Mouse (Mus musculus) spleen, adult 2 months (tissue): ENCODE measurements around the gene Anapc7.

Experiments
- CTCF ChIP-seq: fragments of 200-500 bp; IDR thresholded peaks from 2 replicates; pipeline ENCODE4 v1.5.1; 2011; ENCODE audit warnings: mild to moderate bottlenecking, inconsistent platforms; ENCODE audit not compliant: insufficient read depth, insufficient read length, insufficient replicate concordance; ENCODE audit errors: extremely low read depth
- POLR2A ChIP-seq: fragments of 200-500 bp; IDR thresholded peaks from 2 replicates; pipeline ENCODE4 v1.6.1; 2011; ENCODE audit warnings: low read depth, low read length, inconsistent platforms

DNA sequence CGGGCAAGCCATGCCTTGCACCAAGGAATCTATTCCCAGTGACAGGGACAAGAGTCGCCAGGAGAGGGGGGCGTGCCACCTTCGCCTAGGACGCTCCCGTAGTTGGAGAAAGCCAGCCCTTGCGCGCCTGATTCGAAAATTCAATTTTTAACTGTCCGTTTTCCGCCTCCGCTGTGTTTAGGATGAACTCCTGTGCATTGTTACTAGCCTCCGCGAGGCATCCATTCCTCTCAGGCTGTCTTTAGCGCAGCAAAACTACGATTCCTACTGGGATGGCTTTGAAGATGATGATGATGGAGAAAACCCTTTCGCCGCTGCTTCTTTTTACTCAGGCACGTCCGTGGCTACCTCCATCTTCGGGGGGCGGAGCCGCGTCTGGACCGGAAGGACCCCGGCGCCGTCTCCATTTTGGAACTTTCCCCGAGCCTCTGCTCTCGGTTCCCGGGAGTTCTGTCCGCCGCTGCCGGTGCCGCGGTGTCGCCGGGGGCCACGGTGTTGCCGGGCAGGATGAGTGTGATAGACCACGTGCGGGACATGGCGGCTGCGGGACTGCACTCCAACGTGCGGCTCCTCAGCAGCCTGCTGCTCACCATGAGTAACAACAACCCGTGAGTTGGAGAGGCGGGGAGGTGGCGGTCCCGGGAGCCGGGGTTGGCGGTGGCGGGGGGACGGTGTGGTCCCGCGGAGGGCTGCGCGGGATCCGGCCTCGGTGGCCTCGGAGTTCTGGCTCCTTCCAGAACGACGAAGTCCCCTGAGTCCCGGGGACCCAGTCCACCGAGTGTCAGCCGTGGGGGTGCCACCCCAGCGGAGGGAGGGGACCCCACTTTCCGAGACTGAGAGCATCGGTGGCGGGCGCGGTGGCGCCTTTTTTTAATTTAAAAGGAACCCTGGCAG is 825 bp downstream of the Anapc7 start:
- TF ChIP-seq CTCF (peak; percentile 1; the same call in 1 of the 2 replicates), POLR2A (0 out of 2 replicates have a peak, but pooled peaks have one; percentile 22)
